In the genomic region with DNA sequence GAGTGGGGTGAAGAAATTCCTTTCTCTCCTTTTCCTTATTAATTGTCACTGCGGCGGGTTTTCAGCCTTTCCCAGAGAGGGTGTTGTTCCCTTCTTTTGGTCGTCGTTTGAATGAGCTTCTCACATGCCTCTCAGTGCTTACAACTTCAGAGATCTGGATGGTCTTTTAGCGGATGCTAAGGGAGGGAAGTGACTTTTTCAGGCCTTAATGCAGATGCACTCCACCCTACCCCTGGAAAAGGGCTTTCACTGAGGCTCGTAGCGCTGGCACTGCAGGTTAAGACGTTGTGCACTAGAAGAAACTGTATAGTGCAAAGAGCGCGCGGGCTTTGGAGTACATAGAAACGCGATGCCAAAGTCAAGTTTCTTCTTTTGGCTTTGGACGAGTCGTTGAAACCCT, we compare ENCODE assay signal across 8 mouse cellular contexts. TPM values are rescaled to one million over a fixed set of nuclear protein-coding genes. Genes with fewer than 3 reads are reported as not detected.
DNase-seq lines count a peak whose midpoint lies in the region; ATAC-seq and TF ChIP-seq lines count a peak whose summit lies in the region.

No protein-coding gene starts in this region.

- no peaks in the 10 kb centered on the region for H3K9me3 ChIP-seq in heart, embryonic 15.5 days (replicated peaks)
- H3K9me3 ChIP-seq in limb, embryonic 10.5 days (replicated peaks): no peaks in the 10 kb centered on the region; the same call in 1 of the 2 replicates
- H3K9me3 ChIP-seq in neural tube, embryonic 15.5 days (replicated peaks): no peaks in the 10 kb centered on the region

- H3K36me3 ChIP-seq in heart, embryonic 15.5 days: no peaks in the 10 kb centered on the region
- H3K36me3 ChIP-seq in limb, embryonic 10.5 days: peaks cover 20% of the 10 kb centered on the region
- peaks cover 3% of the 10 kb centered on the region; the same call in 1 of the 2 replicates for H3K36me3 ChIP-seq in neural tube, embryonic 15.5 days

- DNase-seq in cerebellum, adult 2 months: peak in 1 of 2 experiments; percentile 26
- peak; percentile 15 for DNase-seq in 3134 (ENCODE audit: extremely low read depth, insufficient read length, low spot score)
- peak; percentile 9 to 17 for DNase-seq in adrenal gland, postnatal 36 days
- no peak for DNase-seq in limb, embryonic 10.5 days (ENCODE audit: low spot score)

- H3K9ac ChIP-seq in heart, embryonic 15.5 days: peak overlapping the region; percentile 84
- H3K9ac ChIP-seq in neural tube, embryonic 15.5 days (replicated peaks): peak overlapping the region; percentile 87

- ATAC-seq in cerebellum, adult (ENCODE audit: insufficient number of reproducible peaks, low FRiP score, low TSS enrichment): no peak
- no peak for ATAC-seq in heart, embryonic 15.5 days (replicated peaks; ENCODE audit: insufficient number of reproducible peaks, insufficient read depth, low FRiP score, low read depth)
- 0 out of 2 replicates have a peak, but pooled peaks have one; percentile 4 for ATAC-seq in neural tube, embryonic 15.5 days (ENCODE audit: low FRiP score)
- no peak for ATAC-seq in megakaryocyte progenitor cell, adult 5-6 weeks (replicated peaks; ENCODE audit: poor library complexity)

- peaks cover 2% of the 10 kb centered on the region; the same call in 1 of the 2 replicates for H3K4me1 ChIP-seq in cerebellum, adult 2 months (ENCODE audit: control insufficient read depth, insufficient read depth, low read length)
- H3K4me1 ChIP-seq in heart, embryonic 15.5 days (replicated peaks): peaks cover 27% of the 10 kb centered on the region
- H3K4me1 ChIP-seq in limb, embryonic 10.5 days: peaks cover 21% of the 10 kb centered on the region
- peaks cover 37% of the 10 kb centered on the region for H3K4me1 ChIP-seq in neural tube, embryonic 15.5 days

- H3K4me2 ChIP-seq in heart, embryonic 15.5 days: peak overlapping the region; percentile 83
- peak overlapping the region; percentile 79 for H3K4me2 ChIP-seq in neural tube, embryonic 15.5 days

- no peak for TF ChIP-seq POLR2A in cerebellum, adult 2 months (IDR thresholded peaks at IDR 0.05; ENCODE audit: borderline replicate concordance, insufficient read depth, low read length)

- H3K27me3 ChIP-seq in cerebellum, adult 2 months (ENCODE audit: control insufficient read depth, insufficient read depth, low read length): no peaks in the 10 kb centered on the region
- H3K27me3 ChIP-seq in heart, embryonic 15.5 days: no peaks in the 10 kb centered on the region
- no peaks in the 10 kb centered on the region for H3K27me3 ChIP-seq in limb, embryonic 10.5 days (ENCODE audit: low read depth, poor library complexity, severe bottlenecking)
- H3K27me3 ChIP-seq in neural tube, embryonic 15.5 days (replicated peaks): no peaks in the 10 kb centered on the region

- peak overlapping the region; percentile 17; the same call in 1 of the 2 replicates for H3K27ac ChIP-seq in cerebellum, adult 2 months (ENCODE audit: insufficient read depth, low read length)
- peak overlapping the region; percentile 94 for H3K27ac ChIP-seq in heart, embryonic 15.5 days
- peak overlapping the region; percentile 89 for H3K27ac ChIP-seq in limb, embryonic 10.5 days
- peak overlapping the region; percentile 92 for H3K27ac ChIP-seq in neural tube, embryonic 15.5 days (replicated peaks)

- peak overlapping the region; percentile 64 for H3K4me3 ChIP-seq in cerebellum, adult 2 months (replicated peaks; ENCODE audit: insufficient read depth, low read depth, low read length)
- H3K4me3 ChIP-seq in heart, embryonic 15.5 days: peak overlapping the region; percentile 69
- peak overlapping the region; percentile 83 for H3K4me3 ChIP-seq in limb, embryonic 10.5 days
- peak overlapping the region; percentile 87 for H3K4me3 ChIP-seq in neural tube, embryonic 15.5 days (replicated peaks)

- TF ChIP-seq CTCF in cerebellum, adult 2 months (IDR thresholded peaks at IDR 0.05; ENCODE audit: borderline replicate concordance, insufficient read depth, low read depth, low read length): no peak

- WGBS in cerebellum, adult 2 months: under 1% methylated on average over 15 of the region's 15 CpGs
- 1% methylated on average over 15 of the region's 15 CpGs for WGBS in heart, embryonic 15.5 days
- 6% methylated on average over 15 of the region's 15 CpGs for WGBS in limb, embryonic 10.5 days
- WGBS in neural tube, embryonic 15.5 days: 5% methylated on average over 15 of the region's 15 CpGs

RNA-seq across cellular contexts. Expression of a gene that starts 0.7 kb away (rescaled TPM):
- polyA plus RNA-seq in cerebellum, adult 2 months (2012; rRNA removed): 33.9 and 38.0 TPM in 2 replicates
- total RNA-seq in adrenal gland, postnatal 36 days (2021): 10 to 100 TPM; 24.2 to 25.9 TPM
- polyA plus RNA-seq in heart, embryonic 15.5 days (2015; fragmentation: Nextera tagmentation; extraction: Ambion mirVana): 13.3 and 13.9 TPM in 2 replicates
- polyA plus RNA-seq in limb, embryonic 10.5 days (2016; fragmentation: Nextera tagmentation; extraction: Ambion mirVana): 19.4 TPM in 2 replicates
- polyA plus RNA-seq in neural tube, embryonic 15.5 days (2015; fragmentation: Nextera tagmentation; extraction: Ambion mirVana): 25.0 and 26.6 TPM in 2 replicates
- total RNA-seq in megakaryocyte progenitor cell, adult 5-6 weeks (2015): 36.0 and 38.8 TPM in 2 replicates
- 47.5 and 67.4 TPM in 2 replicates for total RNA-seq in megakaryocyte progenitor cell, adult 5-6 weeks (2017)

RNA-seq across cellular contexts. Expression of a gene that starts 27.5 kb away (rescaled TPM):
- not detected in 2 replicates for polyA plus RNA-seq in cerebellum, adult 2 months (2012; rRNA removed)
- not detected for total RNA-seq in adrenal gland, postnatal 36 days (2021)
- 0.25 and 0.46 TPM in 2 replicates for polyA plus RNA-seq in heart, embryonic 15.5 days (2015; fragmentation: Nextera tagmentation; extraction: Ambion mirVana)
- polyA plus RNA-seq in limb, embryonic 10.5 days (2016; fragmentation: Nextera tagmentation; extraction: Ambion mirVana): not detected in 2 replicates
- polyA plus RNA-seq in neural tube, embryonic 15.5 days (2015; fragmentation: Nextera tagmentation; extraction: Ambion mirVana): 0.11 TPM in 1 of 2 replicates, not detected in the other
- 0.27 TPM in 1 of 2 replicates, not detected in the other for total RNA-seq in megakaryocyte progenitor cell, adult 5-6 weeks (2015)
- not detected in 2 replicates for total RNA-seq in megakaryocyte progenitor cell, adult 5-6 weeks (2017)

RNA-seq across cellular contexts. Expression of a gene that starts 48.1 kb away (rescaled TPM):
- 2.4 and 2.5 TPM in 2 replicates for polyA plus RNA-seq in cerebellum, adult 2 months (2012; rRNA removed)
- total RNA-seq in adrenal gland, postnatal 36 days (2021): under 1 TPM; 0.26 to 0.43 TPM
- 0.84 and 2.7 TPM in 2 replicates for polyA plus RNA-seq in heart, embryonic 15.5 days (2015; fragmentation: Nextera tagmentation; extraction: Ambion mirVana)
- 0.28 TPM in 1 of 2 replicates, not detected in the other for polyA plus RNA-seq in limb, embryonic 10.5 days (2016; fragmentation: Nextera tagmentation; extraction: Ambion mirVana)
- polyA plus RNA-seq in neural tube, embryonic 15.5 days (2015; fragmentation: Nextera tagmentation; extraction: Ambion mirVana): 4.1 and 7.1 TPM in 2 replicates
- total RNA-seq in megakaryocyte progenitor cell, adult 5-6 weeks (2015): 0.32 TPM in 1 of 2 replicates, not detected in the other
- total RNA-seq in megakaryocyte progenitor cell, adult 5-6 weeks (2017): not detected in 2 replicates

Comparison
In these comparisons a context has a peak if more than half of its experiments do, and no peak if none do; other contexts are left out.
1. H3K27ac ChIP-seq: peak in every context shown above with its lines; median percentile 94 in heart, embryonic 15.5 days; 92 in neural tube, embryonic 15.5 days; 89 in limb, embryonic 10.5 days; 17 in cerebellum, adult 2 months.